Mouse (Mus musculus) megakaryocyte, adult 5-6 weeks (primary cell): Measurements from ENCODE around the gene Cabp7. TPM values are rescaled to one million over a fixed set of nuclear protein-coding genes. Genes with fewer than 3 reads are reported as not detected.
A peak's percentile ranks its signal among the peaks of the same experiment; 100 is the strongest.
"Not testable (repeated sequence)": the region's sequence is repeated elsewhere in the genome, so short reads cannot be mapped to it uniquely, and the experiment has no call there.

Source experiments
- ATAC-seq: 2 replicates; pipeline ENCODE4 v1.8.0; 2016; ENCODE audit warnings: mild to moderate bottlenecking, inconsistent platforms; ENCODE audit not compliant: poor library complexity, severe bottlenecking
- total RNA-seq, 2 experiments: library from RNA; stranded (forward) in 1 of 2; stranded (reverse) in 1 of 2; fragments of 153-499, 151-499 nt in 1 of 2; fragments of 221-1000, 200-1000 nt in 1 of 2; gene quantifications; 2 replicates each; pipeline versions ENCODE4 v1.2.3 to v1.2.4; 2015 to 2017

Cabp7 gene
- total RNA-seq, 2 experiments from 2014 or later: not detected

DNA sequence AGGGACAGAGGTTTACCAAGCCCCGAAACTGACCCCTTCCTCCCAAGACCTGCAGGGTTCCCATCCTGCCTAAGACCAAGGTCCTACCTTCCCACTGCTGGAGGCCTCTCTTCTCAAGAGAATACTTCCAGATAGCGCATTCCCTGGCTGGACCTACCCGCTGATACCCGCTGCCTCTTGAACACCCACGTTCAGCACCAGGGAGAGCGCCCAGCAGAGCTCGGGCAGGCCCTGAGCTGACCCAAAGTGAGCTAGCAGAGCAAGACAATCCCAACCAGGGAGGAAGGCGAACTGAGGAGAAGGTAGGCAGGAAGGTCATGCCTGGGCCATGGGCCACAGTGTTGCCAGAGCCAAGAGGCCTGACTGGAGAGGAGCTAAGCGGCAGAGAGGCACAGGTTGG lies 3.7 kb upstream of the Cabp7 start:
- ATAC-seq: no peak

DNA sequence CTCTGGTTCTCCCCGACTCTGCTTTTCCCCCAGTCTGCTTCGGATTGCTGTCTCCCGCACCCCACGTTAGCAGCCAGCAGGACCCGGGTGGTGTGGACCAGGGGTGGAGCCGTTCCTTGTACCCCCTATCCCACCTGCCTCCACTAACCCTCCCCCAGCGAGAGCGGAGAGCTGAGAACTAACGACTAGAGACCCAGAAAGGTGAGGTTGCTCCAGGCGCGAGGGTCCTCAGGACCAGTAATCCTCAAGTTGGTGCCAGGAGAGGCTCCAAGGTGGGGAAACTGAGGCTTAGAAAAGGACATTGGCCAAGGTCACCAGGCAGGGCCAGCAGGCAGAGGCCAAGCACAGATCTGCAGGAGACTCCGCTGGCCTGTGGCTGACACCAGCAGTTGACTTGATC lies 707 bp upstream of the Cabp7 start:
- ATAC-seq: no peak

DNA sequence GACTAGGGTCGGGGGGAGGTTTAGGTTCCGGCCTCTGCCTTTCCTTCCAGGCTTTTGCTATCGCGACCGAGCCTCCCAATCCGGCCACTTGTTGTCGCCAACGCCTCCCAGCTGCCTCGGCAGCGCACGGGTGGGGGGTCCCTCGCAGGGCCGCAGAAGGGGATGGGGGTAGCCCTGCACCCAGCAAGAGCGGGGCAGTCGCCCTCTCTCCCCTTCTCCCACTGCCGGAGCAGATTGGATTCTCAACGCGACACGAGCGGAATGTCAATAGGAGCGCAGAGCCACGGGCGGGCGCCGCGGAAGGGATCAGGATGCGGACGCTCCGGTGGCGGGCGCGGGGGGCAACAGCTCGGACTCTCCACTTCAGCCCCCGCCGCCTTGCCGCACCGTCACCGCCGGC lies 609 bp downstream of the Cabp7 start:
- ATAC-seq: no peak

DNA sequence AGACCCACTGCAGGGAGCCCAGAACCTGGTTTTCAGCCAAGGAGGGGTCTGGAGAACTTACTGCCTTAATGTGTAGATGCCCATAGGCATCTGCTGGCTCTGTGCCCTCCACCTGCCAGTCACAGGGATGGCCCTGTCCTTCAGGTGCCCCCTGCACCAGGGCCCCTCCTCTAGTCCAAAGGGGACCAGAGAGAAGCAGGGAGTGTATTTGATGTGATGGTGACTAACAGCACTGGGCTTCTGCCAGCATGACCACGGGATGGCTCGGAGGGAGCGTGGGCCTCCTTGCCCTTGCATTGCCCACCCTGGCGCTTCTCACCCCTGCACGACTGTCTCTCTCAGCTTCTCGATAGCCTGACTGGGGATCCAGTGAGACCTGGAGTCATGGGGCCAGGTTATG lies 1.9 kb downstream of the Cabp7 start:
- no peak for ATAC-seq

DNA sequence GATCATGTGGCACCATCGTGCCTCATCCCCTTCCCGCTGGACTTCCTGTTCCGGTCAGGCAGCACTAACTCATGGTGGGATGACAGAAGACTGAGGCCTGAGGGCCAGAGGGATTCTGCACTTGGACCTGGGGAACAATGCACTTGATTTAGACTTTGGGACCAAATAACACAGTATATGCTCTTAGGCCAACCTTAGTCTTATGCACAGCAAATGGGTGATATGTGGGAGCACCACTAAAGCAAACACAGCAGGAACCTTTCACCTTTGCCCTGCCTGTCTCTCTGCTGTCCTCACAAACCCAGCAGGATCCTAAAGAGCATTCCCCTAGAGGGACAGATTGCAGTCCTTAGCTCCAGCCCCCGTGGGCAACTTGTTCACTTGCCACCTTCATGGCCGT lies 5.8 kb downstream of the Cabp7 start:
- no peak for ATAC-seq

DNA sequence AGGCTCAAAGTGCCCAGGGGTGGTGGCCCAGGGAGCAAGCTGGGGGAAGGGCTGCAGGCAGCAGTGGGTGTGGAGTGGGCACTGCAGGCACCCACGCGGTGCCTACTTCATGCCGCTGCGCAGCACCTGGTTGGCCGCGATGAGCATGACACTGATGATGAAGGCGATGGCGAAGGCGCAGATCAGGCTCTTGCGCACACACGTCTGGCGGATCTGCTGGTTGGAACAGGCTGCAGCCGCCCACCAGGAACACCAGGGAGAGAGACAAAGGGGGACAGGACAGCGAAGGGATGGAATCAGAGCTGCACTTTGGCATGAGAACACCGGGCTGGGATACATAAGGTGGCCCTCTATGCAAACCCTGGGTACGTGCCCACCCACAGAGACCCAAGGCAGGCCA lies 7.9 kb downstream of the Cabp7 start:
- no peak for ATAC-seq

DNA sequence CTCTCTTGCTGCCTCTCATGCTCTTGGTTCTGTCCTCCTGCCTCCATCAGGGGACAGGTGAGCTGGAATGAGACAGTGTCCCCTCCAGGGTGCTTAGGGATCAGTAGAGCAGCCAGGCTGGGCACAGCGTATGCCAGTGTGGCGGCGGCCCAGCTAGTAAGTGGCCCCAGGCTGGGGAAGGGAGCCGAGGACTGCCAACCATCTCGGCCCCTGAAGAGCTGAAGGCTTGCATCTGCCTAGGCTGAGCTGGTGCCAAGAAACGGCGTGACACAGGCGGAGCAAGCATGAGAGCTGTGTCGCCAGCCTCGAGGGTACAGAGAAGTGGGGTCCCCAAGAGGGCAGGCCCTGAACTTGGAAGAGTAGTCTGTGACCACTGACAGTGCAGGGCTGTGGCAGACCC lies 8.9 kb downstream of the Cabp7 start:
- no peak for ATAC-seq

DNA sequence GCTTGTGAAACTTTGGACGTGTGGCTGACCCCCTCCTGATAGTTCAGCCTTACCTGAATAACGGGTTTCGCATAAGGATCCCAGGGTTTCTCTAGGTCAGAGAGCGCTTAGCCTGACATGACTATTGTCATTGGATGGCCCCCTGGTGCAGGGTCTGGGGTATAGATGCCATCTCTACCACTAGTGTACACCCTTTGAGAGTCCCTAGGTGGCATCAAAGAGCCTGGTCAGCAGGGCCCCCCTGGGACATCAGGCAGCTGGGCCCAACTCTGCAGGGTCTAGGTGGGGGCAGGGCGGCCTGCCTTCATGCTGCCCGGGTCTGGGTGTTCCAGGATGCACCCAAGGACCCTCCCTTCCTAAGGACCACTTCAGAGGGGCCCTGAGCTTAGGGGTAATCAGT lies 10.2 kb downstream of the Cabp7 start:
- ATAC-seq: no peak

DNA sequence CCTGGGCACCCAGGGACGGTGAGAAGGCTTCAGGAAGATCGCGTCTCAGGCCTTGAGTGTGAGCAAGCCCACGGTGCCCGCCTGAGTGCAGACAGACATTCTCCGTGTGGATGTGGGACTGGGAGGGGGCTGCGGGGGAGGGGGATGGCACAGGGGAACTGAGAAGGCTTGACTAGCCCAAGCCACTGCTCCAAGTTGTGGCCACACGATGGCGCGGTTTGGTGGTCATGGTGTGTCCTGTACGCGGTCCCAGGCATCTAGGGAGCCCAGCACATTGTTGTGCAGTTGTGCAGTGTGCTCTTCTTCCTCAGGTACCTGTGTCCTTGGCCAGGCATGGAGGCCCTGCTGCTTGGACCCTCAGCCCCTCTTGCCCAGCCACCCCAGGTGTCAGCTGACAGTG lies 12.4 kb downstream of the Cabp7 start:
- ATAC-seq: no peak

DNA sequence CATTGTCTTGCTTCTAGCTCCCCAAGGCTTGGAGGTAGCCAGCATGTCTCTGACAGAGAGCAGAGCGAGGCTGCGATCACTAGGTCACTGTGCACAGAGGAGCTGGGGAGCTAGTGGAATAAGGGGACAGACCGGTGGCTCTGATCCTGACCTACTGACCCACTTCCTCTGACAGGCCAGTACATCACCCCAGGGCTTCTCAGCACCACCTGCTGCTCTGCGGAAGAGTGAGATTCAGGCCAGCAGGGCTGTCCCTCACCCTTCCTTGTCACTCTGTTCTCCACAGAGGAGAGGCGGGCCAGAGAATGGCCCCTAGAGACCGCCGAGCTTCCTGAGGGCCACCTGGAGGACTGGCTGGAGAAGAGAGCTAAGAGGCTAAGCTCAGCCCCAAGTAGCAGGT lies 14.8 kb downstream of the Cabp7 start:
- no peak for ATAC-seq

DNA sequence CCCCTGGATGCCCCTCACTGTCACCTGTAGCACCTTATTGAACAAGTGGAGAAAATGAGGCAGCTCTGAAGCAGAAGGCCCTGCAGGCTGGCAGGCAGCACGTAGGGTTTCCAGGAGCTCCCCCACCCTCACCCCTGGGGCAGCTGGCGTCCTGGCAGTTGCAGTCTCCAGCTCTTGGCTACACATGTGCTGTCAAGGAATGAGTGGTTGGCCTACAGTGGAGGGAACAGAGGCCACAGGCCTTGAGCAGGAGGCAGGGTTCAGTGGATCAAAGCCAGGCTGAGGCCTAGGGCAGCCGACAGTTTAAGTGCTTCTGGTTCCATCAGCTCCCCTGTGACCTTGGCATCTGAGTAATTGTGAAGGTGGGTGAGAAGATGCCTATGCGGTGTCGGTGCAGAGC lies 15.7 kb downstream of the Cabp7 start:
- no peak for ATAC-seq

DNA sequence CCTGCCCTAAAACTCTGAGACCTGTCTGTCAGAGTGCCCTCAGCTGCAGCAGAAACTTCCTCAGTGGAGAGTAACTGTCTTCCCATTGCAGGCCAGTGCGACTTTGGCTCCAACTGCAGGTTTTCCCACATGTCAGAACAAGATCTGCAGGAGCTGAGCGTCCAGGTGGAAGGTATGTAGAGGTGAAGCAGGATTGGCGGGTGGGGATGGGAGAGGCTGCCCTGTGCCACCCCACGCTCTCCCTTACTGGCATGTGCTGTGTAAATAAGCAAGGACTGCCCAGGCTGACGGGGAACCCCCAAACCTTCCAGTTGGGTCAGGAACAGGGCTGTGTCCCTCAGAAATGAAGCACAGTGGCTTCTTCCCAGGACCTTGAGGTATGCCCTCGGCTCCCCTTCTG lies 16.5 kb downstream of the Cabp7 start:
- ATAC-seq: no peak

DNA sequence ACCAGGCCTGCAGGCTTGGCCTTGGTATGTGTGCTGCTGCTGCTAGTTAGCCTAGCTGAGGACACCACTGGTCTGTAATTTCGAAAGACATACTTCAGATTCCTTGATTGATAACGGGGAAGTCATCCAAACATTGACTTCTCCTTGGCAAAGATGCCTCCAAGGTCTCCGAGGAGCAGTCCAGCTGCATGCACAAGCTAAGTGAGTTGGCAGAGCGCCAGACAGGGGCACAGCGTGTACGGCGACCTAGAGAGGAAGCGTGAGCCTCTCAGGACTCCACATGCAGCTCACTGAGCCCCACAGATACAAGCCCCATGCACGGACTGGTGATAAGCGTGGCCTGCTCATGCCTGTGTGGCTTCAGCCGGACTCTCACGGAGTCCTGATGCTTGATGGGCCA lies 17.0 kb downstream of the Cabp7 start:
- no peak for ATAC-seq

DNA sequence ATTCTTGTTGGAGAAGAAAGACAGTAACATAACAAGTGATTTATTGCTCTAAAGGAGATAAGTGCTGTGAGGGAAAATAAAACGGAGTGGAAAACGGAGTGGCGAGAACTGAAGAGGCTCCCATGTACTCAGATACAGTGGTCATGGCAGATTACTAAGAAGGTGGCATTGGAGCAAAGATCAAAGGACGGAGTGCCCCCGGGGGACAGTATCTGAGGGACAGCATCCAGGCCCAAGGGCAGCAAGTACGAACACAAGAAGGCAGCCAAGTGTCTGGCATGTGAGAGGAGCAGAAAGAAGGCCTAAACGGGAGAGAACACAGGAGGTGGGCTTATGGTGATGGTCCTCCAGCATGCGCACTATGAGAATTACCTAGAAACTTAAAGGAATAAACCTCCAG lies 24.9 kb downstream of the Cabp7 start:
- ATAC-seq: no peak

DNA sequence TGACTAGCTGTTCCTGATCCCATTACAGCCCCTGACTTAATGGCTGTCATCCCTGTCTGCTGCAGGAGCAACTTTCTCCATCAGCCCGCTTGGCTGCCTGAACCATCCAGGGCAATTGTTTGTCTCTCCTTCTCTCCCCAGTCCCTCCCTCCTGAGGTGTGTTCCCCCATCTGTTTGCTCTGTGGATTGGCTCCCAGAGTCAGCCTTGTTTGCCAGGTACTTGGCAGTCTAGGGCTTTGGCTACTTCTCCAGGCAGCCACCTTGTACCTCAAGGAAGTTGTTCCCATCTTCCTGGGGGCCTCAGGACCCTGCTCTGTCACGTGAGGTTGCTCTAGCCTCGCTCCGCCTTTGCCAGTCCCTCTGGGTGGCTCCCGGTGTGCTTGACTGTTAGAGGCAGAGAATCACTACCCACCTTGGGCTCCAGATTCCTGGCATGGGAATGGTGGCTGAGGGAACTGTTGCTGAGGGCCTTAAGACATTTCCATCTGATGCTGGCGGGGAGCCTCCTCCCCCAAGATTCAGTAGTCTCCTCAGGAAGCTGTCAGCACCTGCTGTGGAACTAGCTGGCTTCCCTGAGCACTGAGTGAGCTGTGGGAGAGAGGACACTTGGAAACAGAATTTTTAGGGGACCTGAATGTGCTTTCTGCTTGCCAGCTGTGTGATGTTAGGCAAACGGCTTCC lies 25.5 kb downstream of the Cabp7 start:
- no peak for ATAC-seq

DNA sequence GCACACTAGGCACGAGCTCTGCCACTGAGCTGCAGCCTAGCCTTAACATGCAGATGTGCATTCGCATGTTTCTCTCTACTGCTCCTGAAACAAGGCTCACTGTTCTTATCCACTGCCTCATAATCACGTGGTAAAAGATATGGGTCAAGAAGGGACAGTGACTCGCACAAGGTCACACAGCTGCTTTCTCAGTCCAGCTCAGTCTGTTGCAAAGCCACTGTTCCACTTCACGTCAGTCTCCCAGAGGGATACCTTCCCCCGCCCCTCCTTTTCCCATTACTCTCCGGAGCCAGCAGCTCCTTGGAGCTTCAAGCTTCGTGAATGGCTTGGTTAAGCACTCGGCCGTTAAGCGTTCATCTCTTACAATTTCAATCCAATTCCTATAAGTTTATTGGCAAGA lies 26.2 kb downstream of the Cabp7 start:
- no peak for ATAC-seq

DNA sequence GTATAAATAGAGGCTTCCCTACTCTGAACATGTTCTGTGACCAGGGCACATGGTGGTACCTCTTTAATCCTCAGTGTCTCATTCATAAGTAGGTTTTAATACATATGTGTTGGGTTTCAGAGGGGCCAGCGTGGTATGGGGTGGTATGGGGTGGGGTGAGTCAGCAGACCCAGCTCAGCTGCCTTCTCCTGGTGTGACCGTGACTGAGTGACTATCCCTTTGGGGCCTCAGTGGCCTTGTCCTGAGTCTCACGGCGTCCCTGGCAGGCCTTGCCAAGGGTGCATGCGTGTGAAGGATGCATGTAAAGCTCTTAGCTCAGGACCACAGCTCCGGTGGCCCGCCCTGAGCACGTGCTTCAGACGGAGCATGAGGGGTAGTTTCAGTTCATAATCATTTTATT lies 26.6 kb downstream of the Cabp7 start:
- no peak for ATAC-seq

DNA sequence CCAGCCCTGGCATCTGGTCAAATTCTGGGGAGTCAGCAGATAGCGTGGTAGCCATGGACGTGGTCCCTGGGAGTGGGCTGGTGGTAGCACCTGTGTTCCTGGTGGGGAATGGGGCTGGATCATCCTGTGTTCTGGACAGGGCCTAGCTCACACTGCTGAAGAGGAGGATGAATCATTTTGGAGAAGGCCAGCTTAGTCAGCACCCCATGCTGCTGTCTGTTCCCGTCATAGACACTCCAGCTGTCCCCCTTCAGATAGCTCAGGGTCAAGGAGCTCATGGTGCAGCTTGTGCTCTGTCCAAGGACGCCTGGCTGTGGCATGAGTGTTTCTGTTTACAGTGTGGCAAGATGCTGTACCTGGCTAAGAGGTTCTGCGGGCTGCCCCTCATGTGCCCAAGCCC lies 28.0 kb downstream of the Cabp7 start:
- no peak for ATAC-seq

DNA sequence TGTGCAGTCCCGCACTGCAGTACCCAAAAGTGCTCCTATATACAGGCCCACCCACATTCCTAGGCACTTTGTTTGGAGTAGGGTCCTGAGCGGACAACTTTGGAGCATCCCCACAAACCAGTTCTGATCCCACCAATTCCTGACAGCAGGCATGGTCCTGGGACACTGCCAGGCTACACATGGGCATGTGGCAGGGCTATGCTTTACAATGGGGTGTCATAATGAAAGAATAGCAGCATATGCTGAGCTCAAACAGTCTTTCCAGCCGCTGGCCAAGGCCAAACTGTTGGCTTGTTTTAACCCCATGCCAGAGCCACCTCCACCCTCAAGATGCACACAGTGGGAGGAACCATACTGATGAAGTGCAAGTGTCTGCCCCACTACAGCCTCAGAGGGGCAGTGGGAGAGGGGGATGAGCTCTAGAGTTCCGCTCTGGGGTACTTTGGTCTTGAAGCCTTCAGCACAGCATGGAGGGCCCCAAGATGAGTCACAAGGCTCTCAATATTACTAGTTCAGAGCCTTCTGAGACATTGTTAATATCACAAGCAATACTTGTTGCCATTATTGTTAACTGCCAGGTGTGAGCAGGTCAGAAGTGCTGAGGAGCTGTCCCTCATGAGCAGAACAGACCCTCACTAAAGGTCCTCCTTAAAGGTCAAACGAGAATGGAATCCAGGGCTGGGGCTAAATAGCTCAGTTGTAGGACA lies 29.9 kb downstream of the Cabp7 start:
- no peak for ATAC-seq

DNA sequence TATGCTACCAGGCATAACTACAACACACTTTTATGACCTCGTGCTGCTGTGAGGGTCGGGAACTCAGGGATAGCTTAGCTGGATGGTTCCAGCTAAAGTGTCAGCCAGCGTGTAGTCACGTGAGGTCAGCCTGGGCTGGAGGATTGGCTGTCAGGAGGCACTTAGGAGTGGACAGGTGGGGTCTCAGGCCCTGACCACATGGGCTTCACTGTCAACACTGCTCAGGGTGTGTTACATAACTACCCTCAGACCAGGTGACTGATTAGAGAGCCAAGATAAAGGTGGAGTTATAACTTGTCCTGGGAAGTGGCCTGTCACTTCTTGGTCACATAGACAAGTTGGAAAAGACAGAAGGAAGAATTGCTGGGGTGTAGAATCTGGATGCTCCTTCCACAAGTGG lies 31.0 kb downstream of the Cabp7 start:
- no peak for ATAC-seq

DNA sequence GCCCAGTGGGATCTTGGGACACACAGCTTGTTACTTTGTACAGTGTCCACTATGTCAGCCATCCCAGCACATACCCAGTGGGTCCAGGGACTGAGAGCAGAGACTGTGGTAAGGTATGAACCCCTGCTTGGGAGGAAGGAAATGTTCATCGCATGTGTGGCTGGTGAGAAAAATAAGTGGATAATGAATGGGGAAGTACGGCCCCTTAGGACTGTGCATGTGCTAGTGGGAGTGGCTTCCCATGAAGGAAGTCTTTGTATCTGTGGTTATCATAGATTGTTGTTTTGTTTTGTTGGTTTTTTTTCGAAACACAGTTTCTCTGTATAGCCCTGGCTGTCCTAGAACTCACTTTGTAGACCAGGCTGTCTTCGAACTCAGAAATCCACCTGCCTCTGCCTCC lies 31.9 kb downstream of the Cabp7 start:
- ATAC-seq: peak; percentile 86

DNA sequence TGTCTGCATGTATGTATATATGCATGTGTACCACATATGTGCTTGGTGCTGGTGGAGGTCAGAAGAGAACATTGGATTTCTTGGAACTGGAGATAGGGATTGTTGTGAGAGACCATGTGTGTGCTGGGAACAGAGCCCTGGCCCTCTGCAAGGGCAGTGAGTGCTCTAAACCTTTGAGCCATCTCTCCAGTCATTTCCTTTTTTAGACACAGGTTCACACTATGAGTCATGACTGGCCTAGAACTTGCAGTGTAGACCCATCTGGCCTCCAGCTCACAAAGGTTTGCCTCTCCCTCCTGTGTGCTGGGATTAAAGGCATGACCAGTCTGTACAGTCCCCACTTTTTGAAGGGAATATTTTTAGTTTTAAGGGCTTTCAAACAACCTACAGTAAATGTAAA lies 33.8 kb downstream of the Cabp7 start:
- ATAC-seq: no peak

DNA sequence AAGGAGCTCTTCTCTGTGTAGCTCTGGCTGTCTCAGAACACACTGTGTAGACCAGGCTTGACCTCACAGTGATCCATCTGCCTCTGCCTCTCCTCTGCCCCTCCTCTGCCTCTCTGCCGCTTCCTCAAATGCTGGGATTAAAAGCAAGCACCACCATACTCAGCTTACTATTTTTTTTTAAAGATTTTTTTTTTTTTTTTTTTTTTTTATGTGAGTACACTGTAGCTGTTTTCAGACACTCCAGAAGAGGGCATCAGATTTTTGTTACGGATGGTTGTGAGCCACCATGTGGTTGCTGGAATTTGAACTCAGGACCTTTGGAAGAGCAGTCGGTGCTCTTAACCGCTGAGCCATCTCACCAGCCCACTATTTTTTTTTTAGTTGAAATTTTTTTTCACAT lies 36.4 kb downstream of the Cabp7 start:
- not testable (repeated sequence) for ATAC-seq
